Mouse (Mus musculus) spleen, adult 2 months (tissue): ENCODE results near the gene Ccl3.

Source experiments
- CTCF ChIP-seq: fragments of 200-500 bp; IDR thresholded peaks from 2 replicates; pipeline ENCODE4 v1.5.1; 2011; ENCODE audit warnings: mild to moderate bottlenecking, inconsistent platforms; ENCODE audit not compliant: insufficient read depth, insufficient read length, insufficient replicate concordance; ENCODE audit errors: extremely low read depth
- POLR2A ChIP-seq: fragments of 200-500 bp; IDR thresholded peaks from 2 replicates; pipeline ENCODE4 v1.6.1; 2011; ENCODE audit warnings: low read depth, low read length, inconsistent platforms

- TF ChIP-seq CTCF (no peak), POLR2A (no peak)
Measured at GRCm38 (mm10) chr11:83675665-83676064, 26.5 kb upstream of the Ccl3 start.
